Mouse (Mus musculus) natural killer cell, adult 2 months (primary cell): ENCODE measurements around the gene Tle3.
A peak's percentile ranks its signal among the peaks of the same experiment; 100 is the strongest.

Source experiments
- DNase-seq, 2 experiments: peaks; one replicate each; pipeline ENCODE4 v3.0.0; 2022; ENCODE audit warnings: low spot score in 2 of 2

The Tle3 gene

GRCm38 (mm10) chr9:61376650-61377049 is 4.5 kb downstream of the Tle3 start:
- DNase-seq = no peak

GRCm38 (mm10) chr9:61377706-61378479 is 5.7 kb downstream of the Tle3 start:
- peak; percentile 77 to 89 for DNase-seq

GRCm38 (mm10) chr9:61378516-61378915 is 6.3 kb downstream of the Tle3 start:
- no peak for DNase-seq

DNA sequence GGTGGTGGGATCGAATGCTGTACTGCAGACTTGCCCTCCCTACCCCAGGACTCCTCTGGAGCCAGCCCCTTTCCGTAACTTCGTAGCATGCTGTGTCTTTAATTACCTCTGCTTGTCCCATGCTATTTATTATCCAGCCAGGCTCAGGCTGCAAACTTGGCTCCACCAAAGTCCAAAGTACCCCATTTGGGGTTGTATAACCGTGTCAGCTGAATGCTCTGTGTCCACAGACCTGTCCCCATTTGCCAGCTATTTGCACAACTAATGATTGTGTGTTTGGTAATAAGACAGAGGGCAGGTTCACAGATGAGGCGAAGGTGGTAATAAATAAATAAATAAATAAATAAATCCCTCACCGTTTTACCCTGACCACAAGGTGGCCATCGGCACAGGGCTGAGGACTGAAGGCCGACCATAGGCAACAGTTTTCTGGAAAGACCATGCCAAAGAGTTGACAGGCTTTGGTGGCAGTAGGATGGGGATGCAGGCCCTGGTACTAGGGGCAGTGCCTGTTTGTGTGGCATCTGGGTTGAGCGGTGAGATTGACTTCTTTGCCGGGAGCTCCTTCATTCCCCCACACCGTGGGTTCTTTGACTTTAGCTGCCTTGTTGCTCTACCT is 7.0 kb downstream of the Tle3 start:
- no peak for DNase-seq

GRCm38 (mm10) chr9:61380258-61381062 is 8.3 kb downstream of the Tle3 start:
- peak in 1 of 2 experiments; percentile 32 for DNase-seq

GRCm38 (mm10) chr9:61381063-61381408 is 8.9 kb downstream of the Tle3 start:
- DNase-seq = no peak

DNA sequence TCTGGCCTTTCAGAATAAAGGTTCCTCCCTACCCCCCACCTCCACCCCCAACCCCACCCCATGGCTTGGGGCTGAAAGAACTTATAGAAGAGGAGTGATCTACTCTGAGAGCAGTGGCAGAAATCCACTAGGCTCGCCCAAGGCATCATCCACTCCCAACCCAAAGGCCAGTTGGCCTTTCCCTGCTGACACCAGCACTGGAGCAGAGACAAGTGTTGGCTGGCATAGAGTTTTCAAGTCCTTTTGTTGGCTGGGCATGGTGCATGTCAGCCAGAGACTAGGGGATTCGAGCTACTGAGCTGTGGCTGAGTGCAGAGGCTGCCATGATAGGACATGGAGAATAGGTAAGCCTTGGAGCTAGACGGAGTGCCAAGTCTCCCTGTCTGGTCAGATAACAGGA is 9.3 kb downstream of the Tle3 start:
- no peak for DNase-seq

DNA sequence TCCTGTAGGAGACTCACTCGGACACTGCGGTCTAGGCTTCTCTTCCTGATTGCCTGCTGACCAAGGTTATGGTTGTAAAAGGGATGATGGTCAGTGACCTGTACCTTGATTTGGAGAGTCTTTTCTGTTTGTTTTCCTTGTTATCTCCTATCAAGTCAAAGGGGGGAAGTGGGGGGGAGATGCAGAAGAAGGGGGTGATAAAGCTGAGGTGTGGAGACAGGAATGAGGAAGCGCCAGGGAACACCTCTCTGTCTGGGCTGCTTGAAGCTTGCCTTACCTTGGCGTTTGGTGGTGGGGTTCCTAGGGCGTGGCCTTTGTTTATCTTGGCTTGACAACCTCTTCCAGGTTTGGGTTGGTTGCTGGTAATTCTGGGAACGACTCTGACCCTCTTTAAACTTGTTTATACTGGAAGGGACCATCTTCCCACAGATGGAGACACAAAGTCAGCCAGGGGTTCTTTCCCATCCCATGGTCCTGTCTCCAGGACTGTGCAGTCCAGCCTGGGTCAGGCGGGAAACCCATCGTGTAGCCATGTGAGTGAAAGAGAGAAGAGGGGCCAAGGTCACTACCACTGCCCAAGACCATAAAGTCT is 10.5 kb downstream of the Tle3 start:
- DNase-seq = no peak

GRCm38 (mm10) chr9:61384101-61384500 is 11.9 kb downstream of the Tle3 start:
- DNase-seq = no peak

DNA sequence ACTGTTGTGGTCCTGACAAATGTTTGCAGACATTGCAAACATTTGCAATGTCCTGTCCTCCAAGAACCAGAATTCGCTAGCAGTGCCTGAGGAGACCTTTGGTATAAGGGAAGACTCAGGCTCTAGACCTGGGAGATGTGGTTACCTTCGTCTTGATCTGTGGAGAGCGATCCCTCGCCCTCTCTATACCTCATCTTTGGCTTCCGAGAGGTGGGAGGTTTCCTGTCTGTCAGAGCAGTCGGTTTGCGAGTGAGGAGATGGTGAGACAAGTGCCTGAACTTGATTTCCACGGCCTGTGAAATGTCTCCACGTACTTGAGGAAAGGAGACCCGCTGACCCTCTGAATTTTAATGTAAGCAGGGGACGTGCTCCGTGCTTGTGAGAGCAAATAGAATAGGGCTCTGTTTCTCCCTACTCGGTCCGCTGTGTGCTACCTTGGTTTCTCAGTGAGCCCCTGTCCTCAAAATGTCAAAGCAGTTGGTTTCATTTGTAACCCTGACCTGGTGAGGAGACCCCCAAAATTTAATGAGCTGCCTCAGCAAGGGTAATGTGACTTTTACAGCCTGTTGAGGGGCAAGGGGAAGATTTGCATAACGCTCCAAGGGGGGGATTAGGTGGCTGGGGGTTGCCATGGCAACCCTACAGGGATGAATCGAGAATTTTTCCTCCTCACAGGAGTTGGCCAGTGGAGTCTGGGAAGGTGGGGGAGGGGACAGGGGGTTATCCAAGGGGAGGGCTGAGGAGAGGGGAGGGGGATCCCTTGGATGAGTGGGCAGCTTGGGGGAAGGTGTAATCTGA is 12.7 kb downstream of the Tle3 start:
- DNase-seq = no peak

- peak; percentile 24 to 62 for DNase-seq
Measured at GRCm38 (mm10) chr9:61385753-61386152, 13.6 kb downstream of the Tle3 start.

DNA sequence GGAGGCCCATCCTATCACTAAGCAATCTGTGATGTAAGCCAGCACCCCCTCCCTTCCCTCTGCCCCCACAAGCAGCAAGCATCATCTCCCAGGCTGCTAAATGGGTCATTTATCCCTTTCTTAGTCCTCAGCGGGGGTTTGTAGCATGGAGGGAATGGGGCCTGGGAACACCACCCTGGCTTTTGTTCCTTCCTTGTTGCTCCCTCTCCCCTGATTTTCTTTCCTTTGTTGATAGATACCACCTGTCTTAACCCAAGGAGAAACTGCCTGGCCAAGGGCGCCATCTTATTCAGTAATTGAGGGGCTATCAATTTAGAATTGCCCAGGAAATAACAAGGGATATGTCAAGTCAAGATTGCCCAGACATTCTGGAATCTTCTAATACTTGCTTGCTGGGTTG is 14.1 kb downstream of the Tle3 start:
- no peak for DNase-seq

GRCm38 (mm10) chr9:61387797-61388196 is 15.6 kb downstream of the Tle3 start:
- DNase-seq = peak; percentile 17 to 57

- DNase-seq = no peak
Measured at GRCm38 (mm10) chr9:61388214-61388613, 16.0 kb downstream of the Tle3 start.

DNA sequence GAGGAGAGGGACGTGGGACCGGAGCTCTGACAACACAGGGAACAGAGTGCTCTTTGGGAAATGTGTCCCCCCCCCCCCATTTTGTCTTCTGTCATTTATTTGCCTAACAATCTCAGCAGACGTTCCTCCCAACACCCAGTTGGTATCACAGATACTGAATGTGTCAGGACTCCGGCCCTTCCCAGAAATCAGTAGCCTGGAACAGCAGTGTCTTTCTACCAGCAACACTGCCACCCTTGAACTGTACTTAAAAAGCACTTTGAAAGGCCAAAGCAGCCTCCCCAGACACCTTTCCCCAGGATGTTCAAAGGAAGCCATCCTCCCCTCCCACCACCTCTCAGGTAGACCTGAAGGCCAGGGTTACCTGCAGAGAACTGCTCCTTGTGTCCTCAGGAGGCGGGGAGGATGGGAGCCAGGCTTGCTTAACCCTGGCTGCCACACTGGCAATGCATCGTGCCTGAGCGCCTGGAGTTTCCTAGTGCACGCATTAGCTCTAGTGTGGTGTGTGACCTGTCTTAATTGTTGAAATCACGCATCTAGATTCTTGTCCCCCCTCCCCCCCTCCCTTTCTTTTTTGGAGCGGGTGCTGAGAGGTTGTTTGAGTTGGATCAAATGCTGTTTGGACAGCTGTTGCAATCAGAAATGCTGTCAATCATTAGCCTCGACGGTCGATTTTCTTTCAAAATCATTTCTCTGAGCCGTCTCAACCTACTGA is 16.7 kb downstream of the Tle3 start:
- no peak for DNase-seq

DNA sequence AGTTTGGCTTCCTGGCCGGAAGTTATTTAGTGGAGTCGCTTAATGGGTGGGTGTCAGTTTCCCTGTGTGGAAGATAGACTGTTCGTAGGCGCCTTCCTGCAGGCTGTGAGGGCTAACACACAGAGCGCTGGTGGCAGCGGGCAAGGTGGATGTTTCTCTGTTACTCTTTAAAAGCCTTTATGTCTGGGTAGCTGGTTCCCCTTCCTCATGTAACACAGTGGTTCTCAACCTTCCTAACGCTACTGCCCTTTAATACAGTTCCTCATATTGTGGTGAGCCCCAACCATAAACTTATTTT is 17.2 kb downstream of the Tle3 start:
- DNase-seq = no peak

DNA sequence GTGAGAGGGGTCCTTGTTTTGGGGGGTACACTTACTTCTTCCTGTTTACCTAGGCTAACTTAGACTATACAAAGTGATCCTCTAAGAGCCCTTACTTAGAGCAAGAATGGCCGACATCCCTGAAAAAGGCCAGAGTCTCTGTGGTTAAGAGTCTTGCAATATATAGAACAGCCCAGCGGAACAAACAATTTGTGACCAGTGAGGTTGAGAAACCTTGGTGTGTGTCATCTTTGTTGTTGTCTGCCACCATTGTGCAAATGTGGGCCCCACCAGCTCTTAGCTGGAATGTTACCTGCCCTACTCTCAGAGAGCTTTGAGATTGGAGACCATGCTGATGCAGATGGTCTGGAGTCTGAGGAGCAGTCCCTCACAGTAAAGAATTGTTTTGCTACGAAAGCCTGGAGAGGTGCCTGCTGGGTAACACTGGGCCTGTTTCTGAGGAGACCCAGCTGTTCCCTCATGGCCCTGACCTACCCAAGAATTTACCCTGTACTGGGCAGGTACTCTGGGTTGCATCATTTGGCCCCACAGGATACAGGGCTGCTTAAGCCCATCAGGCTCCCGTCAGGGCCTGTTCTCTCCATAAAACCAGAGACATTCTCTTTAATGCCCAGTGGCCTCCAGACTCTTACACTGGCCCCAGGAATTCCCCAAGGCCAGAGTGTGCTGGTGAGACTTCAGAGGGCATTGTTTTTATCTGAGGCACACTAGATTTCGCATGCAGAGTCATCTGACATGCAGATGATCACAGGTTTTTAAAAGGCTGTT is 19.6 kb downstream of the Tle3 start:
- DNase-seq = no peak

DNA sequence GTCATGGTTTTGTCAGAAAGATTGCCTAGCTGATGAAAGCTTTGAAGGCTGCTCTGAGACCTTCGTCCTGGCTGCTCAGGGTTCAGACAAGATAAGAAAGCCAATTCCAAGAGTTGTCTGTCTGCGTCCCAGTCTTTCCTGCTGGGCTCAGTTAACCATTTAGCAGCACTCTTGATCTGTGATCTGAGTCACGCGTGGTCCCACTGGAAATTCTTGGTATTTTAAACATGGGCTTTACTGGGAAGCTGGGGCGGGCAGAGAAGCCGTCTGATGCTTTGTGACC is 20.1 kb downstream of the Tle3 start:
- DNase-seq = no peak

DNA sequence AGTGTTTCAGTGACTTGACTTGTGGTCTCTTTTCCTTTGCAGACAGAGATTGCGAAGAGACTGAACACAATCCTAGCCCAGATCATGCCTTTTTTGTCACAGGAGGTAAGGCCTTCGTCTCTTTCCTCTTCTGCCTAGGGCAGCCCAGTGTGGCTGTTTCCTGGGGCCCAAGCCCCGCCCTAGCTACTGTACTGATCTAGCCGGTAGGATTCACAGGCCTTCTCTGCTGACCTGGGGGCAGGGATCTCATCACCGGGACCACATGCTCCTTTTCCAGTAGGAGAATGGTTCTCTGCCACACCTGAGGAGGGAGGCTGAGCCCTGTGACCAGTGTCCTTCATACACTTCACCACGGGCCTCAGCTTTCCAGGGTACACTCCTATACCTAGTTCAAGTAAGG is 21.0 kb downstream of the Tle3 start:
- no peak for DNase-seq

DNA sequence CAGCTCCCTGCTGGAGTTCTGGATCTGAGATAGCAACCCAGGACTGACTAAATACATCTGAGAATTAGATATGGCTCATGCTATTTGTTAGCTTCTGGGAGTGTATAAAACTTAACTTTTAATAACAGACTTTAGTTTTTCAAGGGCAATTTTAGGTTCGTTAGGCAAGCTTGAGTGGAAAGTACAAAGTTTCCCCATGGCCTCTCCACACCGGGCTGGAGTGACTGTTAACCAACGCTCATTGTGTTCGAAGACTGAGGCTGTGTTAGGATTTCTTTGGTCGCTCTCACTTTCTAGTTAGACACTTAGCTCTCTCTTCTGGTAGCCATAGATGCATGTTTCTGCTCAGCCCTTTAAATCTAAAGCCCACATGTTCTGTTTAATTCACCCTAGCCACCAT is 21.7 kb downstream of the Tle3 start:
- DNase-seq = no peak

GRCm38 (mm10) chr9:61395071-61395470 is 22.9 kb downstream of the Tle3 start:
- no peak for DNase-seq
